Mouse (Mus musculus) CH12.LX (cell line): ENCODE measurements around the gene Fbll1. TPM values are rescaled to one million over a fixed set of nuclear protein-coding genes. Genes with fewer than 3 reads are reported as not detected.

Experiments
- DNase-seq: peaks from one replicate; pipeline ENCODE4 v3.0.0-alpha.2; 2013; ENCODE audit errors: extremely low read depth
- H3K27ac ChIP-seq: 2 replicates; pipeline ENCODE4 v1.5.1; 2012; ENCODE audit warnings: low read depth, mild to moderate bottlenecking, control low read depth, moderate library complexity; ENCODE audit not compliant: insufficient read depth
- H3K27me3 ChIP-seq: replicated peaks from 2 replicates; pipeline ENCODE3; 2012; ENCODE audit warnings: inconsistent platforms
- H3K36me3 ChIP-seq, 2 experiments: replicated peaks in 1 of 2; 2 replicates each; pipeline versions ENCODE3 to v1.6.1; 2012; ENCODE audit warnings: inconsistent platforms in 1 of 2, low read length in 1 of 2, mild to moderate bottlenecking in 1 of 2, mixed read lengths in 1 of 2, moderate library complexity in 1 of 2; ENCODE audit not compliant: control insufficient read depth in 1 of 2, insufficient read depth in 1 of 2
- H3K4me1 ChIP-seq, 2 experiments: 2 replicates each; pipeline ENCODE4 v1.6.1; 2012; ENCODE audit warnings: inconsistent platforms in 1 of 2, moderate library complexity in 1 of 2; ENCODE audit not compliant: insufficient read depth in 2 of 2, control insufficient read depth in 1 of 2
- H3K4me2 ChIP-seq: 2 replicates; pipeline ENCODE4 v1.6.1; 2012; ENCODE audit warnings: low read depth, mild to moderate bottlenecking, control low read depth; ENCODE audit not compliant: poor library complexity, insufficient read depth, severe bottlenecking
- H3K4me3 ChIP-seq, 3 experiments: fragments of 150-350 bp in 1 of 3; sonication (generic) in 1 of 3; replicated peaks in 1 of 3; 2 replicates each; pipeline versions ENCODE3 to v1.5.1; 2011 to 2012; ENCODE audit warnings: low read depth in 2 of 3, low read length in 2 of 3, mild to moderate bottlenecking in 2 of 3, moderate library complexity in 2 of 3, control low read depth in 1 of 3, improper control_type of control experiment in 1 of 3, inconsistent platforms in 1 of 3, mixed read lengths in 1 of 3; ENCODE audit not compliant: poor library complexity in 1 of 3
- H3K79me2 ChIP-seq: replicated peaks from 2 replicates; pipeline ENCODE4 v1.6.1; 2012; ENCODE audit warnings: mild to moderate bottlenecking, moderate library complexity; ENCODE audit not compliant: control insufficient read depth, poor library complexity, insufficient read depth, severe bottlenecking; ENCODE audit errors: extremely low read depth
- H3K9ac ChIP-seq: 2 replicates; pipeline ENCODE4 v1.6.1; 2012; ENCODE audit warnings: low read depth, mild to moderate bottlenecking, control low read depth, moderate library complexity; ENCODE audit not compliant: insufficient read depth
- H3K9me3 ChIP-seq: replicated peaks from 2 replicates; pipeline ENCODE3; 2012; ENCODE audit warnings: low read length, inconsistent platforms, mixed read lengths
- BHLHE40 ChIP-seq: IDR thresholded peaks from 2 replicates; pipeline ENCODE4 v1.6.1; 2011; ENCODE audit warnings: mild to moderate bottlenecking, low read depth, low read length, improper control_type of control experiment
- CHD2 ChIP-seq: IDR thresholded peaks from 2 replicates; pipeline ENCODE4 v1.6.1; 2011; ENCODE audit warnings: low read length, improper control_type of control experiment
- CTCF ChIP-seq, 2 experiments: IDR thresholded peaks in 1 of 2; conservative IDR thresholded peaks in 1 of 2; 2 replicates each; pipeline ENCODE4 v1.5.1; 2011 to 2012; ENCODE audit warnings: low read depth in 2 of 2, low read length in 2 of 2, improper control_type of control experiment in 1 of 2, inconsistent platforms in 1 of 2, mild to moderate bottlenecking in 1 of 2, moderate library complexity in 1 of 2
- ELF1 ChIP-seq: IDR thresholded peaks from 2 replicates; pipeline ENCODE4 v1.6.1; 2014; ENCODE audit warnings: low read depth, mild to moderate bottlenecking, inconsistent platforms, low read length, improper control_type of control experiment
- ETS1 ChIP-seq: conservative IDR thresholded peaks from 2 replicates; pipeline ENCODE4 v1.6.1; 2012; ENCODE audit warnings: low read depth, mild to moderate bottlenecking, inconsistent platforms, low read length, improper control_type of control experiment, moderate library complexity
- GABPA ChIP-seq: IDR thresholded peaks from 2 replicates; pipeline ENCODE4 v1.6.1; 2012; ENCODE audit warnings: low read depth, low read length, improper control_type of control experiment, inconsistent platforms; ENCODE audit not compliant: insufficient replicate concordance
- HCFC1 ChIP-seq: IDR thresholded peaks from 2 replicates; pipeline ENCODE4 v1.6.1; 2012; ENCODE audit warnings: low read depth, mild to moderate bottlenecking, inconsistent platforms, low read length, improper control_type of control experiment
- JUN ChIP-seq: IDR thresholded peaks from 2 replicates; pipeline ENCODE4 v1.6.1; 2011; ENCODE audit warnings: low read depth, mild to moderate bottlenecking, low read length, improper control_type of control experiment, moderate library complexity; ENCODE audit not compliant: insufficient read depth
- JUND ChIP-seq: conservative IDR thresholded peaks from 2 replicates; pipeline ENCODE4 v1.6.1; 2011; ENCODE audit warnings: low read depth, low read length, improper control_type of control experiment
- KAT2A ChIP-seq: IDR thresholded peaks from 2 replicates; pipeline ENCODE4 v1.6.1; 2012; ENCODE audit warnings: low read length, improper control_type of control experiment, inconsistent platforms; ENCODE audit not compliant: insufficient replicate concordance
- MAFK ChIP-seq: IDR thresholded peaks from 2 replicates; pipeline ENCODE4 v1.6.1; 2011; ENCODE audit warnings: low read length, improper control_type of control experiment; ENCODE audit not compliant: insufficient replicate concordance
- MAX ChIP-seq: IDR thresholded peaks from 2 replicates; pipeline ENCODE4 v1.6.1; 2011; ENCODE audit warnings: low read length, improper control_type of control experiment
- MAZ ChIP-seq: IDR thresholded peaks from 2 replicates; pipeline ENCODE4 v1.6.1; 2012; ENCODE audit warnings: low read depth, mild to moderate bottlenecking, inconsistent platforms, low read length, improper control_type of control experiment, moderate library complexity
- MEF2A ChIP-seq: IDR thresholded peaks from 2 replicates; pipeline ENCODE4 v1.6.1; 2014; ENCODE audit warnings: low read depth, mild to moderate bottlenecking, inconsistent platforms, low read length, improper control_type of control experiment, borderline replicate concordance
- MXI1 ChIP-seq: IDR thresholded peaks from 2 replicates; pipeline ENCODE4 v1.6.1; 2011; ENCODE audit warnings: mild to moderate bottlenecking, low read depth, low read length, improper control_type of control experiment
- NELFE ChIP-seq: IDR thresholded peaks from 2 replicates; pipeline ENCODE4 v1.6.1; 2011; ENCODE audit warnings: low read depth, low read length, improper control_type of control experiment
- NRF1 ChIP-seq: IDR thresholded peaks from 2 replicates; pipeline ENCODE4 v1.6.1; 2014; ENCODE audit warnings: low read depth, mild to moderate bottlenecking, inconsistent platforms, low read length, improper control_type of control experiment, moderate library complexity
- PAX5 ChIP-seq: IDR thresholded peaks from 2 replicates; pipeline ENCODE4 v1.6.1; 2012; ENCODE audit warnings: low read length, inconsistent platforms, mixed read lengths
- POLR2A ChIP-seq: IDR thresholded peaks from 2 replicates; pipeline ENCODE4 v1.6.1; 2011; ENCODE audit warnings: low read depth, mild to moderate bottlenecking, improper control_type of control experiment, low read length
- POLR2AphosphoS2 ChIP-seq: IDR thresholded peaks from 2 replicates; pipeline ENCODE4 v1.6.1; 2011; ENCODE audit warnings: low read depth, low read length, improper control_type of control experiment
- RCOR1 ChIP-seq: conservative IDR thresholded peaks from 2 replicates; pipeline ENCODE4 v1.6.1; 2012; ENCODE audit warnings: low read depth, mild to moderate bottlenecking, inconsistent platforms, low read length, improper control_type of control experiment
- SIN3A ChIP-seq: IDR thresholded peaks from 2 replicates; pipeline ENCODE4 v1.6.1; 2012; ENCODE audit warnings: low read length, improper control_type of control experiment, inconsistent platforms
- TBP ChIP-seq: conservative IDR thresholded peaks from 2 replicates; pipeline ENCODE4 v1.6.1; 2011; ENCODE audit warnings: low read depth, low read length, improper control_type of control experiment
- TCF12 ChIP-seq: IDR thresholded peaks from 2 replicates; pipeline ENCODE4 v1.6.1; 2014; ENCODE audit warnings: low read depth, mild to moderate bottlenecking, inconsistent platforms, low read length, improper control_type of control experiment
- UBTF ChIP-seq: IDR thresholded peaks from 2 replicates; pipeline ENCODE4 v1.6.1; 2012; ENCODE audit warnings: low read depth, mild to moderate bottlenecking, inconsistent platforms, low read length, improper control_type of control experiment, moderate library complexity
- USF2 ChIP-seq: conservative IDR thresholded peaks from 2 replicates; pipeline ENCODE4 v1.6.1; 2011; ENCODE audit warnings: low read depth, low read length, improper control_type of control experiment
- ZC3H11A ChIP-seq: IDR thresholded peaks from 2 replicates; pipeline ENCODE4 v1.6.1; 2012; ENCODE audit warnings: low read depth, mild to moderate bottlenecking, inconsistent platforms, low read length, improper control_type of control experiment
- ZNF384 ChIP-seq: IDR thresholded peaks from 2 replicates; pipeline ENCODE4 v1.6.1; 2012; ENCODE audit warnings: low read depth, low read length, improper control_type of control experiment, inconsistent platforms
- dilution Hi-C: fragments of 300-500 bp; cut with MboI; formaldehyde crosslinking; loops from 2 replicates; pipeline ENCODE4 v1.14.3; 2020; ENCODE audit warnings: low sequenced_read_pairs; ENCODE audit not compliant: extremely low pct_unique_long_range_greater_than_20kb, extremely low pct_ligation_motif_present
- in situ Hi-C: fragments of 300-500 bp; cut with MboI; formaldehyde crosslinking; loops from 3 replicates; pipeline ENCODE4 v1.14.3; 2019; ENCODE audit warnings: low sequenced_read_pairs, low pct_ligation_motif_present, low pct_unique_long_range_greater_than_20kb, mixed read lengths
- polyA plus RNA-seq: library from polyadenylated mRNA; unstranded; fragments of >175 nt; gene quantifications from 2 replicates; pipeline ENCODE4 v1.2.1, GENCODE M21; 2012; ENCODE audit warnings: low read depth; ENCODE audit not compliant: insufficient read length
- total RNA-seq, 2 experiments: library from RNA; depleted of rRNA; stranded (reverse); fragments of 300-350 nt in 1 of 2; fragments of >200 nt in 1 of 2; gene quantifications; 2 replicates each; pipeline ENCODE4 v1.2.3; 2012 to 2014

Fbll1 gene
- total and polyA plus RNA-seq, 3 experiments: not detected

- H3K36me3 ChIP-seq: peaks cover under 1 to 29% of the 10 kb centered on the region in 2 experiments
- H3K9ac ChIP-seq: 0 out of 2 replicates have a peak overlapping the region, but pooled peaks have one; percentile 30
- H3K27me3 ChIP-seq: no peaks in the 10 kb centered on the region
- H3K79me2 ChIP-seq: peaks cover 17% of the 10 kb centered on the region
- peaks cover 10 to 35% of the 10 kb centered on the region in 2 experiments for H3K4me1 ChIP-seq
- peak overlapping the region; percentile 39 for H3K4me2 ChIP-seq
- no peaks in the 10 kb centered on the region for H3K9me3 ChIP-seq
- TF ChIP-seq CTCF (conservative IDR thresholded peaks at IDR 0.05 in 1 of 2, IDR thresholded peaks at IDR 0.05 in 1 of 2; ENCODE audit: low read depth in 2 of 2, low read length in 2 of 2) (peak in 1 of 2 experiments; percentile 30; a peak in 2 of 4 replicates), NELFE (no peak)
- DNase-seq: no peak
- H3K27ac ChIP-seq: no peak overlapping the region
- in situ Hi-C loops (loop anchor here (25.0 kb wide), 1 partner anchor 1000 kb away; the partner anchor contains the start of gene Spdl1), dilution Hi-C loops (no loop called here)
- no peak overlapping the region for H3K4me3 ChIP-seq
Observed at GRCm38 (mm10) chr11:35837156-35838126, 38.8 kb upstream of the Fbll1 start.

DNA sequence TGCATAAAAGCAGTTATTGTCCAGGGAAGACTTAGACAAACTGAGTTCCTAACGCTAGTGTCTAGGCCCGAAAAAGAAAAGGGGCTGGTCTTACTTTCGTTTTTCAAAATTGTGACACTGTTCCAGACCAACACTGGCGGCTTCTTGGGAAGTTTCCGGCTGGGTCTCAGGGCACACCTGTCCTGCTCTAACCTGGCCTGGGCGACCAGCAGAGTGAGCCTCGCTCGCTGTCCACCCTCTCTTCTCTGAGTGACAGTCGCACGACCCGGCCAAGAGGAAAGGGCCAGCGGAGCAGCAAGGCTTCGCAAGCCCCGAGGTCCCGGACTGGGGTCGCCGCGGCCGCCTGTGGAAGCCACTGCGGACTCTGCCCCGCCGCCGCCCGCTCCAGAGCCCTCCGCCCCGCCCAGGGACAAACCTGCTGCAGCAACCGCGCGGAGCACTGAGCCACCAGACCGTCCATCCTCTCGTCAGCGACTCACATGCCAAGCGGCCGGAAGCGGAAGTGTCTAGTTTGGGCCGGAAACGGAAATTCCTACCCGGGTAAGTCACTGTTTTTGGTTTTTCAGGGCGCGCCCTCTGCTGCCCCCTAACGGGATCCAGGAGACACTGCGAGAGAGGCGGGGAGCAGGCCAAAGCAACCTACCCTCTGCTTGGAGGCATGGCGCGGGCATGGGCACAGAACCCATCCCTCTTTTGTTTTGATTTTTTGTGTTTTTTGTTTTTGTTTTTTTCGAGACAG, 35.5 kb upstream of the Fbll1 start, which contains the start of gene Rars:
Rars (minus strand) TSS at position 485 of the 739 bp plus-strand sequence.
- H3K4me1 ChIP-seq: peaks cover 7 to 43% of the 10 kb centered on the region in 2 experiments
- no peaks in the 10 kb centered on the region for H3K9me3 ChIP-seq
- dilution Hi-C loops: no loop called here
- peaks cover 42% of the 10 kb centered on the region for H3K79me2 ChIP-seq
- peaks cover 26 to 44% of the 10 kb centered on the region in 2 experiments for H3K36me3 ChIP-seq
- peak within 1 kb of the TSS; percentile 90 to 98 (median 97) for H3K4me3 ChIP-seq
- peak within 1 kb of the TSS; percentile 84 for H3K4me2 ChIP-seq
- H3K27ac ChIP-seq: peak within 1 kb of the TSS; percentile 47
- peak; percentile 99 for DNase-seq
- H3K9ac ChIP-seq: peak within 1 kb of the TSS; percentile 96
- H3K27me3 ChIP-seq: no peaks in the 10 kb centered on the region
- in situ Hi-C loops: loop anchor here (5.0 to 25.0 kb wide), 2 partner anchors 57 to 997 kb away; partner anchors contain the start of gene Spdl1
- no peak for TF ChIP-seq JUND
- TF ChIP-seq CHD2: no peak
- TF ChIP-seq ETS1: no peak; the same call in 1 of the 2 replicates
- no peak for TF ChIP-seq USF2
- peak; percentile 81 for TF ChIP-seq BHLHE40
- peak; percentile 81 for TF ChIP-seq RCOR1
- TF ChIP-seq PAX5: no peak
- no peak for TF ChIP-seq MAZ
- TF ChIP-seq KAT2A: peak; percentile 90; the same call in 1 of the 2 replicates
- no peak for TF ChIP-seq ZC3H11A
- peak; percentile 60 for TF ChIP-seq MEF2A
- TF ChIP-seq NRF1: no peak; the same call in 1 of the 2 replicates
- TF ChIP-seq MAX: peak; percentile 82
- TF ChIP-seq JUN: no peak
- TF ChIP-seq TBP: peak; percentile 79
- TF ChIP-seq UBTF: no peak
- peak; percentile 83 for TF ChIP-seq TCF12
- peak; percentile 90 for TF ChIP-seq SIN3A
- no peak for TF ChIP-seq MAFK
- TF ChIP-seq POLR2A: peak; percentile 97
- peak; percentile 93 for TF ChIP-seq MXI1
- no peak; the same call in 1 of the 2 replicates for TF ChIP-seq GABPA
- TF ChIP-seq ZNF384: no peak
- peak; percentile 87; the same call in 1 of the 2 replicates for TF ChIP-seq POLR2AphosphoS2
- TF ChIP-seq NELFE: peak; percentile 92
- TF ChIP-seq HCFC1: peak; percentile 92
- peak; percentile 95 for TF ChIP-seq ELF1
